Mouse (Mus musculus) kidney, postnatal 25 days (tissue): Measurements from ENCODE around the gene Gchfr.
A peak's percentile ranks its signal among the peaks of the same experiment; 100 is the strongest.

ENCODE experiments used
- DNase-seq, 2 experiments: peaks; one replicate each; pipeline ENCODE4 v3.0.0; 2021; ENCODE audit warnings: mixed read lengths in 2 of 2

The Gchfr gene

DNA sequence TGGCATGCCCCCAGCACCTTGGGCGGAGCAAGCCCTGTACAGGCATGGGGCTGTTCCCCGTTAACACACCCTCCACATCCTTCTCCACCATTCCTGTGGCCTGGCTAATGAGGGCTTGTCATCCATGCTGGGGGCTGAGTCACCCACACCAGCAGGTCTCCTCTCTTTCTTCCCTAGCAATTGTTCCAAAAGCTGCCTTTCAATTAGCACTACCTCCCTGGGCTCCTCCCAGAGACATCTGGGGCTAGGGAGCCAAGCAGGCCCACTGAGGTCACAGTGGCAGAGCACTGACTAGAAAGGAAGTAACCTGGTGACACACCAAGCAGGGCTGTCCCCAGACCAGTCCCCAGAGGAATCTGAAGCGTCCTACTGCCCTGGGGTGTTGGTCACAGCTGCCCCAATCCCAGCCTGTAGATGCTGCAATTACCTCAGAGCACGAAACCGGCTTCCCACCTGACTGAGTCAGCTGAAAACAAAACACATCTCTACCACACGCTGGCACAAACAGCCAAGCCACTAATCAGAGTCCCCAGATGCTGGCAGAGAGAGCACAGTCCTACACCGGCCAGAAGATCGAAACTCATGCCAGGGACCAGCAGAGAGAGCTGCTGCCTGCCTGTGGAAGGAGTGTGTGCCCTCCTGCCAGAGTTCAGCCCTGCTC, 6.5 kb downstream of the Gchfr start, which contains the start of gene Gm14137:
Gene Gm14137, plus strand, starts transcription at position 519 of the 661 bp plus-strand sequence.
- DNase-seq: no peak

DNA sequence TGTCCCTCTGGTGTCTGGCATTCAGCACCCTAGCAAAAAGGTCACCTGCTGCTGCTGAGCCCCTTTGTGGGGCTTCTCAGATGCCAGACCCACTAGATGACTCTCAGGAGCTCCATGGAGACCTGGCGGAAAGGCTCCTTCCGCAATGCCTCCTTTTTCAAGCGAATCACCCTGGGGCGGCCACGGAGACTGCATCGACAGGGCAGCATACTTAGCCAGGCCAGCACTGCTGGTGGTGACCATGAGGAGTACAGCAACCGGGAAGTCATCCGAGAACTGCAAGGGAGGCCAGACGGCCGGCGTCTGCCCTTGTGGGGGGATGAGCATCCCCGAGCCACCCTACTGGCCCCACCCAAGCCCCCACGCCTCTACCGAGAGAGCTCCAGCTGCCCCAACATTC, 7.3 kb downstream of the Gchfr start:
- no peak for DNase-seq

DNA sequence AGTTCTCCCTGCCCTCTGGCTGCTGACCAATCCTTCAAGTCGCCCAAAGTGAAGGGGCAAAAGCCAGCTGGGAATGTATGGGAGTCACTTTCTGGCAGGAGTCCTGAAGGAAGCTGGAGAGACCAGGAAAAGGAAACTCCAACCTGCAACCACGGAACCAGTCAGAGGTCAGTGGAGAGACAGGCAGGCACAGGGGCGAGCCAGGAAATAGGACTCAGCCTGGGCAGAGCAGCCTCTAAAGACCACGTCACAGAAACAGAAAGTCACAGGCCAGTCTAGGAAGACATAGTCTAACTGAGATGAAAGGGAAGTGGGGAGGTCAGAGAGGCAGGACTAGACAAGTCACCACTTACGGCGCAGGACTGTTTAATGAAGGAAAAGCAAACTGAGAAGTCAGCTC, 8.0 kb downstream of the Gchfr start:
- DNase-seq: peak; percentile 35 to 62

DNA sequence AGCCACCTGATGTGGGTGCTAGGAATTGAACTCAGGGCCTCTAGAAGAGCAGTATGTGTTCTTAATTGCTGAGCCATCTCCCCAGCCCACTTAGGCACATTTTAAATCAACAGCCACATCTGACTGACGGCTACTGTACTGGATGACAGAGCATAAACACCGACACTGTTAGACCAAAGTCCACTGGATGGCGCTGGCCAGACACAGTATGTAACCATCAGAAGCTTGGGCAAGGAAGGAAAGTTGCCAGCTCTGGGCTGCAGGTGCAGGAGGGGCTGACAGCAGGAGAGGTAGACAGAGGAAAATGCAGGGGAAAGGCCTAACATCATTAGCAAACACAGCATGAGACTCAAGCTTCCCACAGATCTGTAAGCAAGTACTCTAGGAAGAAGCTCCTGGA, 9.2 kb downstream of the Gchfr start:
- DNase-seq: peak; percentile 48 to 72

DNA sequence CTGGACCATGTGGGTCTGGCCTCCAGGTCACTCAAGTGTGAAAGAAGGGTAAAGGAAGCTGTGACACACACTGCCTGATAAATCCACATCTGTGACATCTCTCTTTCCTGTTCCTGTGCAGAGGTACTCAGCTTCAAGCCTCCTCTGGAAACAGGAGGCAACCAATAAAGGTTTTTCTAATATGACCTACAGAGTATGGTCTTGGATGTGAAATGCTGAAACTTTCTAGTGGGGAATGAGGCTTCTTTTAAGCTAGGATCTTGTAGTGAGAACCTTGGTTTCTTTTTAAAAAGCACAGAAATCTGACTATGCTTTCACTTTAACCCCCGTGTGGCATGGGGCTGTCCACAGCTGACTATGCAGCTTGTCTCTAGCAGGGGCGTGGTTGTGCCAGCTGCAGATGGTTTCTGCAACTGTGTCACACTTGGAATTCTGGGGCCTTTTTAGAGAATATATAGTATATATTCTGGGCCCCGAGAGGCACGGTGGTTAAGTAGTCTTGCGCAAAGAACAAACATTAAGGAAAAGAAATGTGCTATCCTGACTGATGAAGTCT, 9.9 kb downstream of the Gchfr start:
- DNase-seq: no peak

DNA sequence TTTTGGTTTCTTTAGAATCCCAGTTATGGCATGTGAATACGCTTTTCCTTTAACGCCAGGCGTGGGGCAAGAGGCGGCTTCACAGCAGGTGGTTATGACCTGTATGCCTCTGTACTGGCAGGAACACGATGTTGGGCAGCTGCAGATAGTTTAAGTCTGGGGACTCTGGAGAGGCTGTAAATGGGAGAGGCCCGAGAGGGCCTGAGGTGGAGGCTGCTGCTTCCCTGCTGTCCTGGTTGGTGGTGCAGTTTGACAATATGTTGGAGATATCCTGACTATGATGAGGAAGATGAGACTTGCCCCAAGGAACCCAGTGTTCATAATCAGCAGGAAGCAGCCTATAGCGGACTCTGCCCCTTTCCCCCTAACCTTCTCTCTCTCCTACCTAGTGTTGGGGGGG, 15.3 kb downstream of the Gchfr start:
- DNase-seq: no peak

DNA sequence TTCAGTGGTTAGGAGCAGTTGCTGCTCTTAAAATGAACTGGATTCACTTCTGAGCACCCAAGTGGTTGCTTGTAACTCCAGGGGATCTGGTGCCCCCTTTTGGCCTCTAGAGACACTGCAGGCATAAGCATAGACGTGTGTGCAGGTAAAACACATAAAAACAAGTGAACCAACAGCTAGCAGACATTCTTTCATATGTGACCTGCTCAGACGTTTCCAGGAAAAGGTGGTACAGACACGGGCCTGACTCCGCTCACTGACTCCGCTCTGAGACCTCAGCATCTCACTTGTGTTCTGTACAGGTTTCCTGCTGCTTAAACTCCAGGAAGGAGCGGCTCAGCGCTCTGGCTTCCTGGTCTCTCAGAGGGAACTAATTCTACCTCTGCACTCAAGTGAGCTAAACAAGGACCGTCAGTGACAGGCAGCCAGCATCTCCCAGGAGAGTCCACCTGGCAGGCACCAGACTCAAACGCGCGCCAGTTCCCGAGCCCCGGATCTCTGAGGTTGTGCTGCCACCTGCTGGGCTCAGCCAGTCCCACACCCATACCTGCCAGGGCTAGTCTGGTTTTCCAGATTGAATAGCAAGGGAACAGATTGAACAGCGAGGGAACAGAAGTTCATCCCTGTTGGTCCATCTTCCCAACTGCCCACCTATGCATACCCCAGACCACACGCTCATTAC, 21.6 kb downstream of the Gchfr start:
- peak; percentile 86 to 91 for DNase-seq

DNA sequence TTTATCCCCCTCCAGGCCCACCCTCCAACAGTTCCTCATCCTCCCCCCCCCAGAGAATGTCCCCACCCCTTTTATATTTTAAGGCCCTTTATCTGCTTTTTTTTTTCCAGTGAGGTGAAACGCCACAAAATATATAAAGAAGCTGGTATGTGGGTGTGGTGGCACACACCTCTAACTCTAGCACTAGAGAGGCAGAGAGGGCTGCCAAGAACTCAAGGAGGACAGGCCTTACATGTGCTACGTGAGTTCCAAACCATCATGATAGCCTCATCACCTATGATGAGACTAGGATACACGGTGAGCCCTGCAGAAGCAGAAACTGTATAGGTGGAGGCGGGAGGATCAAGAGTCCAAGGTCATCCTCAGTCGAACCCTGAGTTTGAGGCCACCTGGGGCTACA, 23.4 kb downstream of the Gchfr start:
- no peak for DNase-seq

DNA sequence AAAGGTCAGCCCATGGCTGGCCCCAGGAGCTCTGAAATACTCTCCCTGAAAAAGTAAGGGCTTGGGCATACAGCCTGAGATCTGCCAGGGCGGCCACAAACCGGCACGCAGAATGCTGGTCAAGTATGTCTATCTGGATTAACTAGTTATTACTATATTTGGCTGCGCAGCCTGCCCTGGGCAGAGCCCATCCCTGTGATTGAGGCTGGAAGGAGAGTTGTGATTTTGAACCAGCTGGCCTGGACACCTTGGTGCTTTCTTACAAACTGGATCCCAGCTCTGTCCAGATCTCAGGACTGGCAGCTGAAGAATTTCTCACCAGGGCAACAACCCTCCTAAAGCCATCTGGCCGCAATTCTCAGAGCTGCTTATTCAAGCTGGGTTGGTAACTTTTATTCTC, 26.6 kb downstream of the Gchfr start:
- no peak for DNase-seq

DNA sequence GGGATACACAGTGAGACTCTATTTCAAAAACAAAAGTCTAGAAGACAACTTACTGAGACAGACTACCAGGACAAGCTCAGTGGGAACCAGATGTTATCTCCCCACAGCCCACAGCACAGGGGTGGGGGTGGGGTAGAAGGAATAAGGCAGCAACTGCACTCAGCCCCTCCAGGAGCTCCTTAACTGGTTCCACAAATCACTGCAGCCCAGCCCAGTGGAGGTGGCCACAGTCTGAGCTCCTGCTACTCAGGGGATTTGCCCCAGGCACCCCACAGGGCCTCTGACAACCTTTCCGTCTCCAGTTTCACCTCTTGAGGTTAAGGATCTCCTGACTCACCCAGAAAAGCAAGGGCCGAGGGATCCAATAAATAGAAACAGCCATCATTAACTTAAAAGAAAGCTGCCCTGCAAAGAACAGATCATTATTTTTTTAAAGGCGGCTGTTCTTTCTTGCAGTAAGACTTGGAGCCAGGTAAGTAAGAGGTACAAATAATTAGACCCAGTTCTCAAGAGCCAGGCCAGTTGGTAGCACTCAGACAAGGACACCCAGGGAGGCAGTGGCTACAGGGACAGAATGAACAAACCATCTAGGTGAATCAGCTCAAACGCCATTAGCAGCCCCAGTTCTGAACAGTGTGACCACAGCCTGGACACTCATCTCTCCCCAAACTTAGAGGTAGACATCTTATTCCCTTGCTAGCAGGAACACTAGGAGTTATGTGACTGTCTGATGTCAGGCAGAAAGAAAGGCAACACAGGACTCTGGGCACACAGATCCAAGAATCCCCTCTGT, 28.9 kb downstream of the Gchfr start:
- DNase-seq: peak in 1 of 2 experiments; percentile 41

DNA sequence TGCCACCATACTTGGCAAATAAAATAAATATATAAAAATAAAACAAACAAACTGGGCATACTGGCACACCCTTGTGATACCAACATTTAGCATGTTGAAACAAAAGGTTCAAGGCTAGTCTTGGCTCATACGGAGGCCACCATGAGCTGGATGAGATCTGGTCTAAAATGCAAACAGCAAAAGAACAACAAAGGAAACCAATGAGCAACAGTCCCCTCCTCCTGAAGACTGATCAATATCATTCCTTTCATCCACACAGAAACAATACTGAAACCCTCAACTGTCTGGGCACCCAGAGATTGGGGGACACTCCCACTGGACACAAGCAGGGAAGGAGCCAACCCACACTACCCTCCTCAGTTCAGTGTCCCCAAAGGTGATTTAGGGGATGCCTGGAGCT, 29.9 kb downstream of the Gchfr start:
- DNase-seq: no peak

DNA sequence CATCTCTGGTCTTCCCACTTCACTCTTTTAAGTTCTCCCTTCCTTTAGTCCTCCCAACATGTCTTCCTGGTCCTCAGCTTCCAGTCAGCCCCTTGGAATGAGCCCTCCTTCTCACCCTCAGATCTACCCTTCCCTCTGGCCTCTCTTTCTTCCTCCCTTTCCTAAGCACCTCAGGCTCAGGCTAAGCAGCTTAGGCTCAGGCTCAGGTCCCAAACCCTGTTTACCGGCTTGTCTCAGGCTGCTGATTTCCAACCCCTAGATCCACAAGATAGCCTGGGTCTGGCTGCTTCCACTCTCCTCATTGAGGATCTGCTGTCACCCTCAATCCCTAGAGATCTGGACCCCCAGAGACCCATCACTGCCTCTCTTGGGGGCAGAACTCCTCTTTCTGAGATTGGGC, 30.5 kb downstream of the Gchfr start:
- peak in 1 of 2 experiments; percentile 21 for DNase-seq

DNA sequence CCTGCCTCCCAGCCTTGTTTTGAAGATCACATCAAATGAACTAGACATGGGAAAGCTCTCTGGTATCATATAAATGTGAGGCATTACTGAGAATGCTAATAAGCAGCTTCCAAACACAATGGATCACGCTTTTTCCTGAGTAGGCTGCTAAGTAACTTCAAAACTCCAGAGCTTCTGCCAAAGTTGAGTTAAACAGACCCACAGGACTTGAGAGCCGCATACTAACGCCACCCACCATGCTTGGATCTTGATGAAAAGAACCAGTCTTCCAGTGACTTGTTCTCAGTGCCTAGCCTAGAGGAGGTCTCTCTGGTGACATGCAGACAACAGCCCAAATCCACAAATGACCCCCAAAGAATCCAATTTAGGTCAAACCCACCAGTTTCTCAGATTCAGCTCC, 31.4 kb downstream of the Gchfr start:
- DNase-seq: peak in 1 of 2 experiments; percentile 16

DNA sequence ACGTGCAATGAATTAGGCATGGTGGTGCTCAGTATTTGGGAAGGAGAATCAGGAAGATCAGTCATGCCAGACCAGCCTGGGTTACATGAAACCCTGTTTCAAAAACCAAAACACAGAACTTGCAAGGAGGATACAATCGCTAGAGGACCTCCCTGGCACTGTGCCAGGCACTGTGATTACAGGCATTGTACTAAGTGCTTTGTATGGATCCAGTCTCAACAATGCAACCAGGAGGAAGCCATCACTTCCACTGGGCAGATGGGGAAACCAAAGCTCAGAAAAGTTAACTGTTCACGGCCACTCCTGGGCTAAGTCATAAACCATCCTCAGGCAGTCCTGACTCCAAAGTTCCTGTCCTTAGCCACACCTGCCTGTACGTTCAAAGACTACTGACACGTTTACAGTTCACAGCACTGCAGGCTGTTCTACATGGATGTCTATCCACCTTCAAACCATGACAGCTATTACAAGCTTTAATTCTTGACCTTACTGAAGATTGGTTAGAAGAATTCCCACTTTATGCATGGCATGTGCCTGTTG, 35.4 kb downstream of the Gchfr start:
- peak; percentile 55 to 63 for DNase-seq

DNA sequence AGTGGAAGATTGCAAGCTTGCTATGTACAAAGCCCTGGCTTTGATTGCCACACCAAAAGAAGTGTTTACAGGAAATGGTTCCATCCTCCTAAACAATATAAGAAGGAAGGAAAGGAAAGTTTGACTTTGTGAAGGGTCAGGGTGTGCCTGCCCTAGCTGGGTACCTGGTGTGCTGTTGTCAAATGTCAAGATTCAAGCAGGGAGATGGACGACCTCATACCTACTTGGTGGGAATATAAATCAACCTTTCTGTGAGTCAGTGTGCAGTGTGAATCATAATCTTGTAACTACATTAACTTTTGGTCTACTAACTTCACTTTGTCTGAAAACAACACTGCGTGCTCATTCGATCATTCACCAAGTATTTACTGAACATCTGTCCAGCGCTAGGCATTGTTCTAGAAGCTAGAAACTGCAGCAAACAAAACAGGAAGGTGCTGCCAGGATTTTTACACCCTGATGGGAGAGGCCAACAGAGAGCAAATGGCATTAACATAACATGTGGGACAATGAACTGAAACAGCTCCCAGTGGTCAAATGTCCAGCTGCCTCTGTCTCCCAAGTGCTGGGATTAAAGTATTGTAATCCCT, 36.4 kb downstream of the Gchfr start:
- peak in 1 of 2 experiments; percentile 44 for DNase-seq

DNA sequence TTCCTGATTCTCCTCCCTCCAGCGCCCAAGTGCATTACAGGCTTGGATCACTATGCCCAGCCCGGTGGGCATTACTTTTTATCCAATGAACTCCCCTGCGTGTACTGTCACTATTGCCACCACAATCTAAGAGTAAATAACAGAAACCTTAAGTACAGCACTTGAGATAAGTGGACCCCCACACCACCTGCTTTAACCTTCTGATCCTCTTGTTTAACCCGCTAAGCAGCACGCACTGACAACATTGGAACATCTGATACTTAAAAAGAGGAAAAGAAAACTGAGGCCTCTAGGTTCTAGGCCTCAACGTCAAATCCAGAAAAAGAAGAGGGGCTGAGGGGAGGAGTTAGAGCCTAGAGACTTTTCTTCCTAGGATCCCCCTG, 40.4 kb downstream of the Gchfr start:
- DNase-seq: no peak

DNA sequence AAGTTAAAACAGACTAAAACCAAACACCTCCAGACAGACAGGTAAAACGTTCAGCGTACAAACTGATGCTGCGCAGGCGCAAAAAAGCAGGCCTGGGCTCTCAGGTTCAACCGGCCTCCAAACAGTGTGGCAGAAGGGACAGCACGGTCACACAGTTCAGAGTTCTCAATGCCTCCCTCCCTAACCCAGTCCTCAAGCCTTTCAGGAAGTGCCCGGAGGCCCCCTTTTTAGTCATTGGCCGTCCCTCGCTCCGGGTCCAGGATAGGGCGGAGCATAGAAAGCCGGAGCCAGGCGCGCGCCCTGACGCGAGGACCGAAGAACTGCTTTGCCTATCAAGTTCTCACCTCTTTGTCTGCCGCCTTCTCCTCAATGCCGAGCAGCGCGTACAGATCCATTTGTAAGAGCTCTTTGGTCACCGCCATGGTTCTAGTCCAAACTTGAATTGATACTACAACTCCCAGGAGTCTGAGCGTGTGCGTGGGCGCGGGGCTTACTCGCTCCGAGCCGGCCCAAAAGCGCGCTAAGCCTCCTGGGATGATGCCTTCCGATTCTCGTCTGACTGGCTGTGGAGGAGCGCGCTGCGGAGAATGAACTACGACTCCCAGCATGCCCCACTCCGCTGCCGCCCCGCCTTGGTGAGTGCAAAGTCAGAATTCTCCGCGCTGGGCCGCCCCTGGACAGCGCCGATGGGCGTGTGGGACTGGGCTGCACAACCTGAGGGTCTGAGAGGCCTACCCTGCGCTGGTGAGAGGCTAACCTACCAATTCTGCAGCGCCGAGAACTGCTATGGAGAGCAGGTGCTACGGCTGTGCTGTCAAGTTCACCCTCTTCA, 41.0 kb downstream of the Gchfr start, which contains the start of the genes Zfyve19 and Dnajc17:
Gene Zfyve19, plus strand, starts transcription at position 274 of the 832 bp plus-strand sequence.
Gene Dnajc17, minus strand, starts transcription at position 452 of the 832 bp plus-strand sequence.
- peak; percentile 96 to 98 for DNase-seq

DNA sequence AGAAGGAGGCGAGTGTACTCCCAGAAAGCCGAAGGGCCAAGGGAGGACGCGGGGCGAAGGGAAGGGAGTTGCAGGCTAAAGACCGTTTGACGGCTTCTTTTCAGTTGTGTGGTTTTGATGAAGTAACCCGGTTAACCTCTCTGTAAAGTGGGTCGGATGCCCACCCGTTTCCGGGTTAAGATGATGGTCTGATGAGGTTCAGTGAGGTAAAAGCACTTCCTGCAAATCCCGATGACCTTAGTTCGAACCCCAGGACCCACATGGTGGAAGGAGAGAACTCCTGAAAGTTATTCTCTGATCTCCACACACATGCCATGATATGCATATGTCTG, 41.6 kb downstream of the Gchfr start:
- DNase-seq: no peak
